Mouse (Mus musculus): ENCODE measurements at regions not wholly inside any gene's neighbourhood (a gene's known extent, or its start where the extent isn't known, plus 50 kb on each side); places are given as distances from the start of the nearest gene placed in this dataset.

DNA sequence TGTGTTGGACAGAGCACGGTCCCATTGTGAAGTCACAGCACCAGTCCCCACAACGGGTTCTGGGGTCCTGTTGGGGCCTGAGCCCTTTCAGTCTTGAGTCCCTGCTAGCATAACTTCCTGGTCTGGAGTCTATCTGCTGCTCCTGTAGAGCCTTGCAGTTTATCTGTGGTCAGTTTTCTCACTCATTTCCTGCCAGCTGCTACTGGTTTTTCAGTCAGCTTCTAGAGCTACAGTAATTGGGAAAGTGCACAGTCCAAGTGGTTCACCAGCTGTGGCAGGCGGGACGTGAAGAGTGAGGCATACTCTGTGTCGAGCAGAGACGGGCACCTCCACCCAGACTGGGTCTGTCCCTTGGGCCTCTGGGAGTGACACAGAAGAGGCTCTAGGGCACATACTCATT is 93.4 kb upstream of the Id2 start:
- no peak for DNase-seq (ENCODE audit: low spot score in 2 of 2)

DNA sequence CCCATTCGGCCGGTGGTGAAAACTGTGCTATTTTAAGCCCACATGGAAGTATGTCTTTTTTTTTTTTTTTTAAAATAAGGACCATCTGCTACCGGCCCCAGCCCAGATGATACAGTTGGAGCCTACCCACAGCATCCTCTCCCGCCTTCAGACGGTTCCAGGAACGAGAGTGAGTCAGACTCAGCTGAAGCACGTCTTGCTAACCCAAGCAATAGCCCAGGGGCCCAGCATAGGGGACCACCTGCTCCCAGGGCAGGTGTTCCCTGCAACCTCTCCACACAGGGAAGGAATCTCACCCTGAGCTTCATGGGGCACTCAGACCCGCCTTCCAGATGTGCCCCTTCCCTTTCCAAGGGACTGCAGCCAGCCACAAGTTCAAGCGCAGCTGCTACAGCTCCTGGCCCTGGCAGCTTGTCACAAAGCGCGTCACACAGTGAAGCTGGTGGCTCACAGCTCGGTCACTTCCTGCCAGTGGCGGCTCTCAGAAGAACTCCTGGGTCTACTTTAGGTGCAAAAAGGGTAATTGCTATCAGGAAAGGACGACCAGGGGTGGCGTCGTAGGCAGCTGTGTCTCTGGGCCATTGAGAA is 92.3 kb upstream of the Id2 start:
- DNase-seq (ENCODE audit: low spot score in 2 of 2): peak; percentile 72 to 76

DNA sequence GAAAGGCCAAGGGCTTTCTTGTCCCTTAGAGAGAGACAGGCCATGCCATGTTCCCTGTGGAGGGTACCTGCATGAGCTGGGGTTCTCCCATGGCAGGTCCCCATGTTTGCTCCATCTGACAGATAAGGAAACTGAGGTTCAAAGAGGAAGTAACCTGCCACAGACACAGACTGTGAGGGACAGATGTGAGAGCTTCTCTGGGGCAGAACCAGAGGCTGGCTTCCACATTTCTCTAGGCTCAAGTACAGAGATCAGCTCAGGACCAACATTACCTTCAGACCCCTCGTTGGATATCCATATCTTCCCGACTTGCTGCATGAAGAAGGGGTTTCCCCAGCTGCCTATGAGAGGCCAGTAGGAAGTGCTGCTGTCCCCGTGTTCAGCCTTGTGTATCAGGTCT is 91.6 kb upstream of the Id2 start:
- DNase-seq (ENCODE audit: low spot score in 2 of 2): no peak

DNA sequence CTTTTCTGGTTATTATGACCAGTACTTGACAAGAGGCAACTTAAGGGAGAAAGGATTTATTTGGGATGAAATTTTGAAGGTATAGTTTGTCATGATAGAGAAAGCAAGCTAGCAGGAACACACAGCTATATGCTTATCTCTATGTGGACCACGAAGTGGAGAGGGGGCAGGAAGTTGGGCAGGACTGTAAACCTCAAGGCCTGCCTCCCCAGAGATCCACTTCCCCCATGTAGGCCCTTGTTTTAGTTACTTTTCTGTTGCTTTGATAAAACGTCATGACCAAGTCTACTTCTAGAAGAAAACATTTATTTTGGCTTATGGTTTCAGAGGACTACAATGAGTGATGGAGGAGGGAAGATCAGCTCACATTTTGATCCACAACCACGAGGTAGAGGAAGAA is 90.3 kb upstream of the Id2 start:
- DNase-seq (ENCODE audit: low spot score in 2 of 2): no peak

DNA sequence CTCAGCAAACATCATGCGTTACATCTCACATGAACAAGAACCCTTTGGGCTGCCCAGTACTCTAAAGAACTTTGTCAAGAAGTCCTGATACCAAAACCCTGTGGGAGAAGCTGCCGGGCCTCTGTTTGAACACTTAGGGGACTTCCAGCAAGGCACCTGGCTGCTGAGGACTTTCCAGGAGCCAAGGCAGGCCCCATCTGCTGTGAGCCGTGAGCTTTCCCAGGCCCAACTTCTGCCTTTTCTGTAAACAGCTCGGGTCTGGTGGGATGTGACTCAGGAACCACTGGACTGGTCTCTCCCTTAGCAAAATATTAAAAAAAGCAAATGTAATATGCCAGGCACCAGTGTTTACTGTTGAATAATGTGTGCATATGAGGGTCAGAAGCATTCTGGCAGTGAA is 85.7 kb upstream of the Id2 start:
- no peak for DNase-seq (ENCODE audit: low spot score in 2 of 2)

DNA sequence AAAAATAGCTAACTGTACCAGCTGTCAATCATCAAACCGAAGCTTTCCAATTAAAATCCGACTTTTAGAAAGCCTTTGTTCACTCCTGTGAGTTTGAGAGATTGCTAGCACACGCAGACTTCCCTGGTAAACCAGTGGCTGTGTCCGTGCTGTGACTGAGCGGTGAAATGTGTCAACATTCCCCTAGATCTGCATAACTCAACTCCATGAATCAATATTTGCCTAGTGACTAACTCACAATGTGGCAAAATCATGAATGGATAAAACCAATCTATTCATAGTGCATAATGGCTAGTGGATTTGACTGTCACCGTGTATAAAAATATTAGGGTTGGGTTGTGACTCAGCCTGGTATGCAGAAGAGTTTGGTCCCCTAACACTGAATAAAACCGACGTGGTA is 84.4 kb upstream of the Id2 start:
- no peak for DNase-seq (ENCODE audit: low spot score in 2 of 2)

DNA sequence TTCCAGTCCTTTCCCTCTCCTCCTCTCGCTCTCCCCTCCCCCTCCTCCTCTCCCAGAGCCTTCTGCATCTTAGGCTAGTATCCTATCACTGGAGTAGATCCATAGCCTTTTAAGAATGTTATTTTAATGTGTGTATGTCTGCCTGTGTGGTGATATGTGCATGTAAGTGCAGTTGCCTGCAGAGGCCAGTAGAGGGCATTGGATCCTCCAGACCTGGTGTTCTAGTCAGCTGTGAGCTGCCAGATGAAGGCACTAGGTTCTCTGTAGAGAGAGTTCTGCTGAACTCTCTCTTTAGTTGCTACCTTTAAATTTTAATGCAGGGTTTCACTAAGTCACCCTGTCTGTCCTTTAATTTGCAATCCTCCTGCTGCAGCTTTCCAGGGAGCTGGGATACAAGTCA is 83.9 kb upstream of the Id2 start:
- no peak for DNase-seq (ENCODE audit: low spot score in 2 of 2)

DNA sequence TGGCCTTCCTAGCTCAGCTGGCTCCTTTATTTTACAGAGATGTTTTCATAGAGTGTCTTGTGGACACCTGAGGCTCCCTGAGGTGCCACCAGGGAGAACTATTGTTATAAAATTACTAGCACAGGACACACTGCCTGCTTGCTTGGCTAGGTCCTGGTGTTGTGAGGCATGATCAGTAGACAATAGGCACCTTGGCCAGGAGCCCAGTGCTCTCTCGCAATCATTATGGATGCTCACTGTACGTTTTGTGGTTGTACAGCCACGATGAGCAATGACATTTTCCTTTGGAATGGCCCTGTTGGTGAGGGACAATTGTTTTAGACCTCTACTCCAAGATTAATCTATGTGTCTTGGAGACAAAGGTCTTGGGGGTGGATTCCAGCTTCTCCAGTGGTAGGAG is 83.3 kb upstream of the Id2 start:
- DNase-seq (ENCODE audit: low spot score in 2 of 2): no peak

DNA sequence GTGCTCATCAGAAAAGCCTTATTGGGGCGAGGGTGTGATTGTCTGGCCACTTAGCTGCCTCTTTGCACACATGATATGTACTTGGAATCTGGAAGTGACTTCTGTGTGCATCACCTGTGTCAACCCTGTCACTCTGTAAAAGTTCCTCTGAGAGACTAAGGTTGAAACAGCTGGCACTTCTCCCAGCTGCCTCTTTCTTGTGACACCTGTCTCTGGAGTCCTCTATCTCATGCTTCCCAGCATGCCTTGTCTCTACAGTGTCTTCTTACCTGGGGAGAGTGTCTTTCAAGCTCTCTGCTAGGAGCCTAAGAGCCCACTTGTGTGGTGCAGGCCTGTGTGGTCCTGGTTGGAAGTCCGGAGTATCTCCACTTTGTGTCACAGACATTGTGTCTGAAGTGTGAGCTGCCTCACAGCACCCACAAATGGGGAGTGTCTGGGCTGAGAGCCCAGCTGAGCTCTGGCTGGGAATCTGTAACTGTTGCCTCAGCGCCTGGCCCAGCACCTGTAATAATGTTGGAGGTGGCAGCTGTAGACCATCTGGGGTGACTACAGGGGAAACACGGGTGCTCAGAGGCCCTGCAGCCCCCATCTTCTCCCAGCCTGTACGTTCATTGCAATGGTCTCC is 81.7 kb upstream of the Id2 start:
- peak in 1 of 2 experiments; percentile 40 for DNase-seq (ENCODE audit: low spot score in 2 of 2)

DNA sequence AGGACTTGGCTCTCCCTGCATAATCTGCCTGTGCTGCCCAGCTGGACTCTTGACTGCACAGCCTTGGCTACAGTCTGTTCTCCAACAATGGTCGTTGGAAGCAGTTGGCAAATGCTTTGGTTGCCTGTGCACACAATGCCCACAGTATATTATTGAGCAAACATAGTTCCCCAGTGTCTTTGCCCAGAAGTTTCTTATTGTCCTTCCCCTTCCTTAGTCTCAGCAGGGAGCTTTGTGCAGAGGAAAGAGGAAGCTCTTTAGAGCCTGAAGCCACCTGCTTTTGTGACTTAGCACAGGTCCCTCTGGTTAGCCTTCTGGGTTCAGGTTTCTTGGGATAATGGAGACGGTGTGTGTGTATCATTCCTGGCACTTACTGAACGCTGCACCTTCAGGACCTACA is 80.9 kb upstream of the Id2 start:
- no peak for DNase-seq (ENCODE audit: low spot score in 2 of 2)

DNA sequence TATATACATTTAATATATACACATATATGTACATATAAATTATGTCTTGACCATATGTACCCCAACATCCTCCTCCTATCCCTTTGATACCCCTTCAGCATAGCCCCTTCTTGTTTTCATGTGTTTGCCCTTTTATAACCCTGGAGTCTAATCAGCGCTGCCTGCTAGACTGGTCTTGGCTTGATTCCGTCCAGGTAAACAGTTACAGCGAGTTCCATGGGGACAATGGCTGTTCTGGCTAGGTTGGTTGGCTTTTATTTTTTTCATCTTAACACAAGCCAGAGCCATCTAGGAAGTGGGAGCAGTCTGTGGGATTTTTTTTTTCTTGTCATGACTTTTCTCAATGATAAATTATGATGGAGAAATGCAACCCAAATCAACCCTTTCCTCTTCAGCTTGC is 79.6 kb upstream of the Id2 start:
- DNase-seq (ENCODE audit: low spot score in 2 of 2): no peak

DNA sequence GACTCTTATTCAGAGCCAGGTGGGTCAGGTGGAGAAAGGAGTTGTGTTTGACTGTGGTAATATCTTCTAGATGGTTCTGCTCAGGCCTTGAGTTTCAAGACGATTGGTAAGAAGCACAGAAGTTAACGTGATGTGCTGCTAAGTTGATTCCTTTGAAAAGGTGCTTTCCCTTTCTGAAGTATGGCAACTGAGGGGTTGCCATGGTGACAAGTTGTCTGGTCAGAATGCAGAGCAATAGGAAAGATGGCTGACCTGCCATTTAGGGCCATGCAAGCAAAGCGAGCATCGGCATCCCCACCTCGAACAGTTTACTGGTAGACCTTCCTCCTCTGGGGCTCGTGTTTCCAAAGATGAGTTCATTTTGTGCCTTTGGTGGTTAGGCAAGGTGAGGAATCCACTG is 76.1 kb upstream of the Id2 start:
- no peak for DNase-seq (ENCODE audit: low spot score in 2 of 2)

DNA sequence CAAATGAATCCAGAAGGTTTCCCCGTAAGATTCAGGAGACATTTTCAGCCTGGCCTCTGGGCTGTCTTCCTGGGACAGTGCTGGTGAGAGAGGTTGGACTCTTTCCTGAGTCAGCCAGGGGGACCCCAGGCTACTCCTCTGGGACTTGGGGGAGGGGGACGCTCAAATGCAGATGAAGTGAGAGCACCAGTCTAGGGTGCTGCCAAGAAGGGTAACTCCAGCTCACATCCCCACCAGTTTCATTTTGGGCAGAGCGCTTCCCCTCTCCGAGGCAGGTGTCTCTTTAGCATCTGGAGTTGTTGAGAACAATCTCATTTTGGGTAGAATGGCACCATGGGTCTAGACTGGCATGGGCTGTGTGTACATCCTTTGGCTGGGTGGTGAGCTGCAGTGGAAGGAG is 75.5 kb upstream of the Id2 start:
- no peak for DNase-seq (ENCODE audit: low spot score in 2 of 2)

DNA sequence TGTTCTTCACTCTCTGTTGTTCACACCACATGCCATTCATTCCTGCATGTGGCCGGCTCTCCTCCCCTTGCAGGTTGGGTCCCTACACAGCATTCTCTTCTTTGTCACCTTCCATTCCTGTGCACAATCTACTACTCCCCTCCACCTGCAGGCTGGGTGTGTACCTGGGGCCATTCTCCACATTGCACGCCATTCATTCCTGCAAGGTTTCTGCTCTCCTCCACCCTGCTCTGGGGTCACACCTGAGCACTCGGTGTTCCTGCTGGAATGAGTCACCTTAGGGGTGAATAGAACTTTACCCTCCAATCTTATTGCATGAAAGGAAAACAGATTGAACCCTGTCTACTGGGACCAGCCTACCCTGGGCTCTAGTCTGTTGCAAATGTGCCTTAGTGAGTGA is 72.7 kb upstream of the Id2 start:
- DNase-seq (ENCODE audit: low spot score in 2 of 2): no peak

DNA sequence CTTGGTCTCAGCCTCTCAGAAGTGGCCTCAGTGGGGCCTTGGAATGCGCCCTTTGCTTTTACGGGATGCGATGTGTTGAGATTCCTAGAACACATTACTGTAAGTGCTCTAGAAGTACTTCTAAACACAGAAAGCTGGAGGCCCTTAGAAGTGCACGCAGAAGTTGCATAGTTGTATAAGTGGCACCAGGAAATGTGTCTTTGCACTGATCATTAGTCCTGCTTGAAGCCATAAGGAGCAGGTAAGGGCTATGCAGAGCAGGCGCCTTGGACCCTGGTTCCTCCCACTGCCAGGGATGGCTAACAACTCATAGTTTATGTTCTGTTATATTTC is 71.2 kb upstream of the Id2 start:
- no peak for DNase-seq (ENCODE audit: low spot score in 2 of 2)

DNA sequence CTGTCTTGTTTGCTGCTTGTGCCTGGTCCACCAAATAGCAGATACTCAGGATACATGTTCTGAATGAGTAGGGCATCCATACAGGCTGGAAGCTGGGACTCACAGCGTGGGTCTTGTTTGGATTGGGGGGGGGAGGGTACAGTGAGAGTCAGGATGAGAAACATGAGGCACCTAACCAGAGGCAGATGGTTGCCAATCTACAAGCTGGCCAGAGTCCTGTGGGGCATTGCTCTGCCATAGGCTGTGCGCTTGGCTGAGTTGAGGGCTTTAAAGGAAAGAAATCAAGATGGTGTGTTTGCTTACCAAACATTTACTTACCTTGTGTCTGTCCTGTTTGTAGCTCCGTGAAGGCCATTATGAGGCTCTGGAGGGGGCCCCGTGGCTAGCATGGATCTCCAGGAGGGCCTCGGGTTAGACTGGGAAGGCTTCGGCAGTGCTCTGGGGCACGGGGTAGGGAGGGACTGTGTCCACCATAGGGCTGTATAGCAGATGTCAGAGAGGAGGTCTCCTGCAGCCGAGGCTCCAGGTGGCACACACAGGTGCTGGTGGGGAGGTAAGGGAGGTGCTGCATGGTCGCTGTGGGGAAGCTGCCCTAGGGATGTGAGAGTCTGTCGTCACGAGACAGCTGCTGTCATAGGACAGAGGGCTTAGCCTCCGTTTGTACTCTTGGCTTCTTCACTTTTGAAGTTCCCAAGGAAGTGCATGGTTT is 70.7 kb upstream of the Id2 start:
- DNase-seq (ENCODE audit: low spot score in 2 of 2): no peak

DNA sequence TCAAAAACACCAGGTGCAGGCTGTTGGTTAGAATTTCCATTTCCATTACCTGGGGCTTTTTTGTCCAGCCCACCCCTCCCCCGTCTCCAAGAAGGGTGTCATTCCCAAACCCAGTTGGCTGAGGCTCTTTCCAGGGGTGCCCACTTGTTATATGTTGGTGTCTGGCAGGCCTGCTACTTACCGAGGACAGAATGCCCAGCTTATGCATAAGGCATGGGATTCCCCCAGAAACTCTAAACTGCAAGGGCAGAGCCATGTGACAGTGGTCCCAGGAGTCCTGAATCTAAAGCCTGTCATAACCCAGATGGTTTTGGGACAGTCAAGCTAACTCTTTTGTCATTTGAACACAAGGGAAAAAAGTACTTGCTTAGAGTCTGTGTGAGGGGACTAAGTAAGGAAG is 69.6 kb upstream of the Id2 start:
- no peak for DNase-seq (ENCODE audit: low spot score in 2 of 2)

DNA sequence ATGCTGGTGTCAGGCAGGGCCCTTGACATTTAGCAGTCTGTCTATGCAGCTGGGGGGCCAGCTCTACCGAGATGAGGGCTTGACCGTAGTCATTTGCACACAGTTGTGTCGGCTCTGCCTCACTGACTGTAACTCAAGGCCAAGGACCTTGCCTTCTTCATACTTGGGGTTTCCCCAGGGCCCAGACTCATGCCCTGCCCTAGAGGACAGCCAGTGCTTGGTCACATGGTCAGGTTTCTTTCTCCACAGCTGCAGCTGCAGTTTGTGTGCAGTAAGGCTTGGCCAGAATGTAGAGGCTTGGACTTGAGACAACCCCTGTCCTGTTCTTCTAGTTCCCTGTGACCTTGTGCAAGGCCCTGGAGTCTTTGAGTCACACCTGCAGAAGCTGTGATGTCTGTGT is 68.7 kb upstream of the Id2 start:
- no peak for DNase-seq (ENCODE audit: low spot score in 2 of 2)

DNA sequence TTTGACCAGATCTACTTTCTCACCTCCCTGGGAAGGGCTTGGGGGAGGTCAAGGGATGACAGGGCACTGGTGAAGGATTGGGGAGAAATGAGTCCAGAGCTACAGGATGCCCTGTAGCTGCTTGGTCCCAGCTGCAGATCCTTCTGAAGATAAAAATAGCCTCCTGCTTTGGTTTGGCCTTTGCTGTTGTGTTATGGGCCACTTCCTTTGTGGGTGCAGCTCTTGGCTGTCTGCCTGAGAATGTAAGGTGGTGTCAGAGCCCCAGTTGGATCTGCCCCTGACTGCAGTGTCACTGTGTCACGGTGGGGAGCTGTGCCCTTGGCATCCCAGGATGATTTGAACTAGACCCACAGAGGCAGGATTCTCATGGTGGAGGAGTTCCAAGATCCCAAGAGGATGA is 67.8 kb upstream of the Id2 start:
- no peak for DNase-seq (ENCODE audit: low spot score in 2 of 2)

DNA sequence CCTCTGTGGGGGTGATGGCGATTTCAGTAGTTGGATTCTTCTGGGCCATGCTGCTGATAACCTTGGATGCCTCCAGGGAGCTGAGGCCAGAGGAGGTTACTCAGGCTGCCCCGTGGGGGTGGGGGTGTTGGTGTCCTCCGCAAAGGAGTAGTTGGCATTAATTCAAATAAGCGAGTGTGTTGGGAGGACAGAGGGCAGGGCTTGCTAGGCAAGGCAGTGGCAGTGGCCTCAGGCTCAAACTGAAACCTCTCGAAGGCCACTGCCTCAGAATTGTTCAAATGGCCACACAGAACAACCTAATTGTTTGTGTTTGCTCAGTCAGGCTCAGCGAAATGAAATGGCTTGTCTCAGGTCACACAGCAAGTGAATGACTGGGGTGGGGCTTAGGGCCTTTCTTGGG is 66.6 kb upstream of the Id2 start:
- no peak for DNase-seq (ENCODE audit: low spot score in 2 of 2)

DNA sequence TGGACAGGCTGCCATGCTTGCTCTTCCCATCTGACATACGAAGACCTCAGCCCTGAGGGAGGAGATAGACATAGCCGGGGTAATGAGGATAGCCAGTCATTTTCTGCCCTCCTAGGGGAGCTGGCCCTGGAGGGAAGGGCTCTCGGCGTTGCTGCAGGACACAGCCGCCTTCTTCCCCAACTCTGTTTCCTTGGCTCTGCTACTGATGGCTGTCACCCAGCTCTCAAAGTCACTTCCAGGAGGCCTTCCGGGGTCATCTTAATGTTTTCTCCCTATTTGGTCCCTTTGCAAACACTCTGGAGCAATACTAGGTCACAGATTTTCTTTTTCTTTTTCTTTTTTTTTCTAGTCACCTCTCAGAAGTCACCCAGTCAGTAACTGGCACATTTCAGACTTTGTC is 65.9 kb upstream of the Id2 start:
- no peak for DNase-seq (ENCODE audit: low spot score in 2 of 2)

DNA sequence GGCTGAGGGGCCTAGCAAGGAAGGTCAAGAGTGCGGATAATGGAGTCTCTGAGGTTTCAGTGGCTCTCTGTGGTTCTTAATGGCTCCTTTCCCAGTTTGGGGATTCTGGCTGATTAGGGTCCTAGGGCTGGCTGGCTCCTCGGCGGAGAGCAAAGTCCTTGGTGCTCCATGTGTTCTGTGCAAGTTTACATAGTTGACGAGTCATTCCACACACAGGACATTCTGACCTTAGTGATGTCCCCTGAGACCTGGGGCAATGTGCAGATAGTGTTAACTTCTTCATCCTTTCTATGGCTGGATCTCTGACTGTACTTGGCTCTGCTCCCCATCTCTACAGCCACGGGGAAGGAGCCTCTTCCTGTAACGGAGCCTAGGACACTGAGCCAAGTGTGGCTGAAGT is 65.0 kb upstream of the Id2 start:
- DNase-seq (ENCODE audit: low spot score in 2 of 2): no peak

DNA sequence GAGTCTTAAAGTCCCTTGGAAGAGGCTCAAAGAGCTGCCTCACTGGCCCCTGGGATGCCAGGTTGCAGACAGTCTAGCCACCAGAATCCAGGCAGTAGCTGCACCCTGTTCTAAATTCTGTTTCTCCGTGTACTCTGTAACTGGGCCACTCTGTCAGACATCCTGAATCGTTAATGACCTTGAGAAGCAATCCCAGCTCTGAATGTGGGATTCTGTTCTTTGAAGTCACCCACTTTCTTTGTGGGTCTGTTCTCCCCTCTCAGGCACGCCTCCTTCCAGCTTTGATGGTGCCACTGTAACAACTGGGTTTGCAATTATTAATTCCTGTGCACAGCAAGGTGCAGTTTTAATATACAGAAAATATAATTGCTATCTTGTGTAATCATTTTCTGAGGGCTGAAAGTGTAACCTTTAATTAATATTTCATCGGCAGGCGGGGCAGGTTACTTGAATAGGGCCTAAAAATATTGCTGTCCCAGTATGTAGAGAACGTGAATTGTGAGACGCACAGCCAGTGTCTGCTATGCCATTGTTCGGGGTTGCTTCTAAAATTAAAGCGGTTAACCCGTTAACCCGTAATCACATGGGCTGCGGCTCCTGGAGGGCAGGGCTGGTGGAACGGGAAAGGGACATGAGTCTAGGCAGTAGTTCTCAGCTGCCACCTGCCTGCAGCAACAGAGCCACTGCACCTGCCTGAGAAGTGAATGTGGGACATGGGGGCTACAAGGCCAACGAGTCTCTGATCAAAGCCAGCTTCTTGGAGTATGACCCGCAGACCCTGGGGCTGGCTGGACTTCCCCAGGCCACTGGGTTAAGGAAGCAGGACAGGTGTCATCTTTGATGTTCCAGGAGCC is 64.3 kb upstream of the Id2 start:
- peak in 1 of 2 experiments; percentile 11 for DNase-seq (ENCODE audit: low spot score in 2 of 2)
